Mouse (Mus musculus) A20 (cell line): ENCODE data around the gene Snx15.

Source experiments
- DNase-seq: peaks from one replicate; pipeline ENCODE4 v3.0.0-alpha.2; 2011; ENCODE audit warnings: low read depth, low spot score

Snx15 gene

GRCm38 (mm10) chr19:6121761-6122160 lies 6.3 kb downstream of the Snx15 start:
- DNase-seq, result no peak

GRCm38 (mm10) chr19:6118677-6119185 lies 9.4 kb downstream of the Snx15 start:
- DNase-seq, result no peak

- DNase-seq, result peak; percentile 97
These were observed 10.0 kb downstream of the Snx15 start, which contains the start of gene Sac3d1 for GRCm38 (mm10) chr19:6117986-6118676. Sac3d1 (minus strand) TSS chr19:6118650.

GRCm38 (mm10) chr19:6117346-6117985 lies 10.6 kb downstream of the Snx15 start:
- no peak for DNase-seq

GRCm38 (mm10) chr19:6116113-6116850 lies 11.8 kb downstream of the Snx15 start:
- no peak for DNase-seq

- DNase-seq, result no peak
These were observed 15.0 kb downstream of the Snx15 start for GRCm38 (mm10) chr19:6113116-6113515.

GRCm38 (mm10) chr19:6105586-6105985 lies 22.5 kb downstream of the Snx15 start, which contains the start of gene Naaladl1:
Naaladl1 (plus strand) TSS chr19:6105782.
- no peak for DNase-seq

- DNase-seq, result no peak
These were observed 23.6 kb downstream of the Snx15 start for GRCm38 (mm10) chr19:6104476-6104875.

- DNase-seq, result no peak
These were observed 25.8 kb downstream of the Snx15 start for GRCm38 (mm10) chr19:6102169-6102853.

- no peak for DNase-seq
These were observed 26.9 kb downstream of the Snx15 start for GRCm38 (mm10) chr19:6101186-6101585.

- no peak for DNase-seq
These were observed 30.3 kb downstream of the Snx15 start for GRCm38 (mm10) chr19:6097847-6098246.

- DNase-seq, result no peak
These were observed 34.0 kb downstream of the Snx15 start, which contains the start of gene AC131692.1 for GRCm38 (mm10) chr19:6094119-6094518. AC131692.1 (plus strand) TSS chr19:6094419.

- no peak for DNase-seq
These were observed 39.3 kb downstream of the Snx15 start for GRCm38 (mm10) chr19:6088841-6089240.

GRCm38 (mm10) chr19:6085417-6085879 lies 42.7 kb downstream of the Snx15 start:
- DNase-seq, result peak; percentile 94

GRCm38 (mm10) chr19:6084478-6085248 lies 43.4 kb downstream of the Snx15 start, which contains the start of the genes Zfpl1 and Cdca5:
Zfpl1 (minus strand) TSS chr19:6084956.
Cdca5 (plus strand) TSS chr19:6084983.
- DNase-seq, result peak; percentile 98

GRCm38 (mm10) chr19:6082156-6082555 lies 45.9 kb downstream of the Snx15 start, which contains the start of gene Gm28374:
Gm28374 (minus strand) TSS chr19:6082256.
- DNase-seq, result no peak

GRCm38 (mm10) chr19:6079983-6080480 lies 48.1 kb downstream of the Snx15 start, which contains the start of gene Tmem262:
Tmem262 (plus strand) TSS chr19:6080033.
- no peak for DNase-seq

GRCm38 (mm10) chr19:6076564-6077393 lies 51.3 kb downstream of the Snx15 start, which contains the start of gene Vps51:
Vps51 (minus strand) TSS chr19:6077231.
- peak; percentile 97 for DNase-seq

GRCm38 (mm10) chr19:6073889-6074288 lies 54.2 kb downstream of the Snx15 start:
- DNase-seq, result peak; percentile 85
